Mouse (Mus musculus) kidney, adult 11 months (tissue): ENCODE data around the gene Atat1.
"Not testable (repeated sequence)": the region's sequence is repeated elsewhere in the genome, so short reads cannot be mapped to it uniquely, and the experiment has no call there.

Experiments used
- DNase-seq: peaks from one replicate; pipeline ENCODE4 v3.0.0; 2022

The Atat1 gene

GRCm38 (mm10) chr17:35909919-35910369, at the start of gene Atat1:
Gene Atat1, minus strand, starts transcription at chr17:35910075.
- DNase-seq: peak; percentile 94

- DNase-seq: no peak
Measured at GRCm38 (mm10) chr17:35958533-35959223, 48.8 kb upstream of the Atat1 start.

- DNase-seq: no peak
Measured at GRCm38 (mm10) chr17:35954665-35955064, 44.8 kb upstream of the Atat1 start.

GRCm38 (mm10) chr17:35952559-35952958, 42.7 kb upstream of the Atat1 start:
- DNase-seq: not testable (repeated sequence)

GRCm38 (mm10) chr17:35950946-35951345, 41.1 kb upstream of the Atat1 start:
- not testable (repeated sequence) for DNase-seq

- no peak for DNase-seq
Measured at GRCm38 (mm10) chr17:35939941-35940340, 30.1 kb upstream of the Atat1 start.

GRCm38 (mm10) chr17:35939108-35939507, 29.2 kb upstream of the Atat1 start:
- no peak for DNase-seq

GRCm38 (mm10) chr17:35937700-35938348, 27.9 kb upstream of the Atat1 start:
- no peak for DNase-seq

- not testable (repeated sequence) for DNase-seq
Measured at GRCm38 (mm10) chr17:35935763-35936162, 25.9 kb upstream of the Atat1 start.

GRCm38 (mm10) chr17:35932608-35933007, 22.7 kb upstream of the Atat1 start:
- DNase-seq: no peak

GRCm38 (mm10) chr17:35930627-35931026, 20.8 kb upstream of the Atat1 start:
- no peak for DNase-seq

- DNase-seq: no peak
Measured at GRCm38 (mm10) chr17:35929534-35929933, 19.7 kb upstream of the Atat1 start.

- no peak for DNase-seq
Measured at GRCm38 (mm10) chr17:35927471-35927870, 17.6 kb upstream of the Atat1 start.

GRCm38 (mm10) chr17:35923281-35923680, 13.4 kb upstream of the Atat1 start:
- DNase-seq: no peak

GRCm38 (mm10) chr17:35922566-35922965, 12.7 kb upstream of the Atat1 start:
- peak; percentile 44 for DNase-seq

- DNase-seq: no peak
Measured at GRCm38 (mm10) chr17:35921710-35922109, 11.8 kb upstream of the Atat1 start.

GRCm38 (mm10) chr17:35920862-35921562, 11.1 kb upstream of the Atat1 start:
- DNase-seq: no peak

- no peak for DNase-seq
Measured at GRCm38 (mm10) chr17:35920384-35920783, 10.5 kb upstream of the Atat1 start.

- no peak for DNase-seq
Measured at GRCm38 (mm10) chr17:35919864-35920301, 10.0 kb upstream of the Atat1 start.

GRCm38 (mm10) chr17:35919060-35919715, 9.3 kb upstream of the Atat1 start:
- peak; percentile 97 for DNase-seq

- peak; percentile 47 for DNase-seq
Measured at GRCm38 (mm10) chr17:35918276-35919059, 8.6 kb upstream of the Atat1 start.
